Mouse (Mus musculus) forebrain, embryonic 13.5 days (tissue): ENCODE results near the gene Gzmg. TPM values are rescaled to one million over a fixed set of nuclear protein-coding genes. Genes with fewer than 3 reads are reported as not detected.
"Not testable (repeated sequence)": the region's sequence is repeated elsewhere in the genome, so short reads cannot be mapped to it uniquely, and the experiment has no call there.

Experiments used
- ATAC-seq: fragments of 200-750 bp; cut with Nextera tagmentation; 2 replicates; pipeline ENCODE4 v1.8.0; 2017
- H3K27ac ChIP-seq: fragments of 300-500 bp; sonication (generic); 2 replicates; pipeline ENCODE4 v1.5.1; 2015; ENCODE audit warnings: inconsistent platforms, mild to moderate bottlenecking, moderate library complexity
- H3K27me3 ChIP-seq: fragments of 300-500 bp; sonication (generic); 2 replicates; pipeline ENCODE4 v1.6.1; 2015; ENCODE audit warnings: mild to moderate bottlenecking, inconsistent platforms
- H3K36me3 ChIP-seq: fragments of 300-500 bp; sonication (generic); 2 replicates; pipeline ENCODE4 v1.6.1; 2015; ENCODE audit warnings: mild to moderate bottlenecking, inconsistent platforms; ENCODE audit not compliant: poor library complexity, severe bottlenecking
- H3K4me1 ChIP-seq: fragments of 300-500 bp; sonication (generic); 2 replicates; pipeline ENCODE4 v1.6.1; 2015; ENCODE audit warnings: inconsistent platforms
- H3K4me2 ChIP-seq: fragments of 300-500 bp; sonication (generic); 2 replicates; pipeline ENCODE4 v1.6.1; 2015; ENCODE audit warnings: inconsistent platforms, mild to moderate bottlenecking, moderate library complexity
- H3K4me3 ChIP-seq: fragments of 300-500 bp; sonication (generic); 2 replicates; pipeline ENCODE4 v1.5.1; 2015; ENCODE audit warnings: mild to moderate bottlenecking, inconsistent platforms
- H3K9ac ChIP-seq: fragments of 300-500 bp; sonication (generic); 2 replicates; pipeline ENCODE4 v1.6.1; 2015; ENCODE audit warnings: mild to moderate bottlenecking, inconsistent platforms
- H3K9me3 ChIP-seq: fragments of 300-500 bp; sonication (generic); replicated peaks from 2 replicates; pipeline ENCODE4 v1.6.1; 2016; ENCODE audit warnings: inconsistent platforms
- WGBS: fragments of 180-500 bp; shearing (Covaris S2); methylation state at CpG from one replicate; pipeline ENCODE4 v1.1.7; 2015; 5-methylcytosine and 5-hydroxymethylcytosine counted together
- polyA plus RNA-seq: library from polyadenylated mRNA; unstranded; fragments of >200 nt; fragmentation: Nextera tagmentation; extraction: Ambion mirVana; gene quantifications from 2 replicates; pipeline ENCODE4 v1.2.1, GENCODE M21; 2015

Gene Gzmg
- not detected in 2 replicates for polyA plus RNA-seq

GRCm38 (mm10) chr14:56159479-56159878 is at the start of gene Gzmg:
Gene Gzmg, minus strand, starts transcription at chr14:56159579.
- WGBS, result 73% methylated on average over 2 of the region's 2 CpGs
- not testable (repeated sequence) for H3K27ac ChIP-seq, H3K4me2 ChIP-seq, H3K4me3 ChIP-seq, H3K4me1 ChIP-seq, H3K27me3 ChIP-seq, H3K9me3 ChIP-seq, H3K36me3 ChIP-seq, H3K9ac ChIP-seq, ATAC-seq

GRCm38 (mm10) chr14:56205613-56206012 is 46.2 kb upstream of the Gzmg start:
- no peak overlapping the region for H3K4me3 ChIP-seq
- WGBS, result 75% methylated on average over 1 of the region's 1 CpGs
- H3K9ac ChIP-seq, result no peak overlapping the region
- H3K27me3 ChIP-seq, result no peaks in the 10 kb centered on the region
- H3K27ac ChIP-seq, result no peak overlapping the region
- H3K4me2 ChIP-seq, result no peak overlapping the region
- H3K4me1 ChIP-seq, result no peaks in the 10 kb centered on the region
- no peaks in the 10 kb centered on the region for H3K9me3 ChIP-seq
- H3K36me3 ChIP-seq, result no peaks in the 10 kb centered on the region
- no peak for ATAC-seq

- not testable (repeated sequence) for H3K27me3 ChIP-seq, H3K27ac ChIP-seq, H3K9me3 ChIP-seq, H3K4me2 ChIP-seq, H3K4me3 ChIP-seq, ATAC-seq, H3K36me3 ChIP-seq, H3K4me1 ChIP-seq, H3K9ac ChIP-seq
- 36% methylated on average over 5 of the region's 5 CpGs for WGBS
Observed at GRCm38 (mm10) chr14:56205021-56205420, 45.6 kb upstream of the Gzmg start.

GRCm38 (mm10) chr14:56203975-56204374 is 44.6 kb upstream of the Gzmg start:
- H3K4me2 ChIP-seq, result no peak overlapping the region
- no peaks in the 10 kb centered on the region for H3K4me1 ChIP-seq
- H3K36me3 ChIP-seq, result no peaks in the 10 kb centered on the region
- H3K9ac ChIP-seq, result no peak overlapping the region
- H3K27ac ChIP-seq, result no peak overlapping the region
- no peak for ATAC-seq
- WGBS, result 7% methylated on average over 2 of the region's 2 CpGs
- H3K4me3 ChIP-seq, result no peak overlapping the region
- no peaks in the 10 kb centered on the region for H3K9me3 ChIP-seq
- no peaks in the 10 kb centered on the region for H3K27me3 ChIP-seq

GRCm38 (mm10) chr14:56186946-56187345 is 27.6 kb upstream of the Gzmg start:
- H3K27ac ChIP-seq, result no peak overlapping the region
- no peak for ATAC-seq

GRCm38 (mm10) chr14:56186521-56186920 is 27.1 kb upstream of the Gzmg start:
- Histone ChIP-seq H3K4me1 (no peaks in the 10 kb centered on the region), H3K27me3 (no peaks in the 10 kb centered on the region), H3K27ac (no peak overlapping the region), H3K36me3 (no peaks in the 10 kb centered on the region), H3K9me3 (no peaks in the 10 kb centered on the region), H3K9ac (no peak overlapping the region), H3K4me3 (no peak overlapping the region), H3K4me2 (no peak overlapping the region)
- 81% methylated on average over 5 of the region's 5 CpGs for WGBS
- no peak for ATAC-seq

More at GRCm38 (mm10) chr14:56186946-56187345, 27.6 kb upstream of the Gzmg start:
- H3K4me2 ChIP-seq, result no peak overlapping the region
- H3K9me3 ChIP-seq, result no peaks in the 10 kb centered on the region
- no peak overlapping the region for H3K9ac ChIP-seq
- no peaks in the 10 kb centered on the region for H3K4me1 ChIP-seq
- no peaks in the 10 kb centered on the region for H3K36me3 ChIP-seq
- WGBS, result 42% methylated on average over 6 of the region's 6 CpGs
- no peaks in the 10 kb centered on the region for H3K27me3 ChIP-seq
- no peak overlapping the region for H3K4me3 ChIP-seq

- H3K27me3 ChIP-seq, H3K36me3 ChIP-seq, H3K9ac ChIP-seq, ATAC-seq, H3K27ac ChIP-seq, H3K4me3 ChIP-seq, H3K4me2 ChIP-seq, H3K4me1 ChIP-seq, H3K9me3 ChIP-seq: not testable (repeated sequence)
- WGBS, result 28% methylated on average over 8 of the region's 8 CpGs
Observed at GRCm38 (mm10) chr14:56177651-56178050, 18.3 kb upstream of the Gzmg start.

- no peaks in the 10 kb centered on the region for H3K36me3 ChIP-seq
- H3K9ac ChIP-seq, result no peak within 1 kb of the TSS
- H3K27ac ChIP-seq, result no peak within 1 kb of the TSS
- no peak within 1 kb of the TSS for H3K4me2 ChIP-seq
- no peak for ATAC-seq
- no peaks in the 10 kb centered on the region for H3K27me3 ChIP-seq
- 89% methylated on average over 5 of the region's 5 CpGs for WGBS
- no peak within 1 kb of the TSS for H3K4me3 ChIP-seq
- no peaks in the 10 kb centered on the region for H3K4me1 ChIP-seq
- H3K9me3 ChIP-seq, result no peaks in the 10 kb centered on the region
Observed at GRCm38 (mm10) chr14:56174499-56174898, 15.1 kb upstream of the Gzmg start, which contains the start of gene Gzmn. Gene Gzmn, minus strand, starts transcription at chr14:56174599.

- Histone ChIP-seq H3K4me2 (no peak overlapping the region), H3K9me3 (no peaks in the 10 kb centered on the region), H3K36me3 (no peaks in the 10 kb centered on the region), H3K27me3 (no peaks in the 10 kb centered on the region), H3K27ac (no peak overlapping the region), H3K9ac (no peak overlapping the region), H3K4me1 (no peaks in the 10 kb centered on the region), H3K4me3 (no peak overlapping the region)
- WGBS, result 94% methylated on average over 6 of the region's 6 CpGs
- ATAC-seq, result no peak
Observed at GRCm38 (mm10) chr14:56173396-56173795, 14.0 kb upstream of the Gzmg start.

- no peak overlapping the region for H3K27ac ChIP-seq
- H3K4me1 ChIP-seq, result no peaks in the 10 kb centered on the region
- WGBS, result 90% methylated on average over 5 of the region's 5 CpGs
- H3K4me3 ChIP-seq, result no peak overlapping the region
- no peaks in the 10 kb centered on the region for H3K27me3 ChIP-seq
- ATAC-seq, result no peak
- H3K9me3 ChIP-seq, result no peaks in the 10 kb centered on the region
- H3K9ac ChIP-seq, result no peak overlapping the region
- H3K4me2 ChIP-seq, result no peak overlapping the region
- H3K36me3 ChIP-seq, result no peaks in the 10 kb centered on the region
Observed at GRCm38 (mm10) chr14:56172744-56173143, 13.4 kb upstream of the Gzmg start.

GRCm38 (mm10) chr14:56168009-56168408 is 8.6 kb upstream of the Gzmg start:
- no peaks in the 10 kb centered on the region for H3K36me3 ChIP-seq
- no peaks in the 10 kb centered on the region for H3K27me3 ChIP-seq
- 89% methylated on average over 6 of the region's 6 CpGs for WGBS
- H3K9ac ChIP-seq, result no peak overlapping the region
- H3K4me3 ChIP-seq, result no peak overlapping the region
- H3K9me3 ChIP-seq, result no peaks in the 10 kb centered on the region
- no peaks in the 10 kb centered on the region for H3K4me1 ChIP-seq
- H3K4me2 ChIP-seq, result no peak overlapping the region
- no peak overlapping the region for H3K27ac ChIP-seq
- no peak for ATAC-seq

- H3K27ac ChIP-seq, result no peak overlapping the region
- no peak for ATAC-seq
- no peaks in the 10 kb centered on the region for H3K36me3 ChIP-seq
Observed at GRCm38 (mm10) chr14:56162109-56162508, 2.7 kb upstream of the Gzmg start.

GRCm38 (mm10) chr14:56155340-56155739 is 4.0 kb downstream of the Gzmg start:
- H3K27ac ChIP-seq, result no peak overlapping the region
- H3K4me2 ChIP-seq, result no peak overlapping the region
- no peaks in the 10 kb centered on the region for H3K9me3 ChIP-seq
- H3K27me3 ChIP-seq, result no peaks in the 10 kb centered on the region
- no peak overlapping the region for H3K4me3 ChIP-seq
- H3K9ac ChIP-seq, result no peak overlapping the region
- no peak for ATAC-seq
- H3K36me3 ChIP-seq, result no peaks in the 10 kb centered on the region
- WGBS, result 75% methylated on average over 2 of the region's 2 CpGs
- no peaks in the 10 kb centered on the region for H3K4me1 ChIP-seq

More at GRCm38 (mm10) chr14:56162109-56162508, 2.7 kb upstream of the Gzmg start:
- Histone ChIP-seq H3K4me3 (no peak overlapping the region), H3K27me3 (no peaks in the 10 kb centered on the region), H3K9me3 (no peaks in the 10 kb centered on the region), H3K4me1 (no peaks in the 10 kb centered on the region), H3K9ac (no peak overlapping the region), H3K4me2 (no peak overlapping the region)
- 88% methylated on average over 2 of the region's 2 CpGs for WGBS
